Mouse (Mus musculus) spleen, adult 2 months (tissue): ENCODE measurements around the gene Cc2d1a.

Source experiments
- CTCF ChIP-seq: fragments of 200-500 bp; IDR thresholded peaks from 2 replicates; pipeline ENCODE4 v1.5.1; 2011; ENCODE audit warnings: mild to moderate bottlenecking, inconsistent platforms; ENCODE audit not compliant: insufficient read depth, insufficient read length, insufficient replicate concordance; ENCODE audit errors: extremely low read depth
- POLR2A ChIP-seq: fragments of 200-500 bp; IDR thresholded peaks from 2 replicates; pipeline ENCODE4 v1.6.1; 2011; ENCODE audit warnings: low read depth, low read length, inconsistent platforms

- no peak for TF ChIP-seq CTCF
- no peak for TF ChIP-seq POLR2A
These were observed 58.5 kb downstream of the Cc2d1a start for GRCm38 (mm10) chr8:84089277-84089676.
